In genomic region chr11:53604983-53605382, GRCm38 (mm10) we compare ENCODE assay signal across 34 mouse cellular contexts. TPM values are rescaled to one million over a fixed set of nuclear protein-coding genes. Genes with fewer than 3 reads are reported as not detected.
DNase-seq lines count a peak whose midpoint lies in the region; ATAC-seq and TF ChIP-seq lines count a peak whose summit lies in the region.
"Had no signal": no experiment of that assay in that cellular context is flagged by ENCODE, and none has a peak within 500 bp of the region (broad histone marks: within the 10 kb centered on the region; RNA-seq: fewer than 3 reads in every experiment).

No protein-coding gene starts in this region.

- no peaks in the 10 kb centered on the region for H3K27me3 ChIP-seq in hindbrain, postnatal 0 days (ENCODE audit: insufficient read depth, low read length)
- H3K27me3 ChIP-seq in hindbrain, embryonic 12.5 days = no peaks in the 10 kb centered on the region
- no peaks in the 10 kb centered on the region for H3K27me3 ChIP-seq in liver, embryonic 13.5 days
- H3K27me3 ChIP-seq in liver, embryonic 11.5 days (replicated peaks; ENCODE audit: control insufficient read depth, insufficient read depth, low read length) = no peaks in the 10 kb centered on the region
- H3K27me3 ChIP-seq in MEL (ENCODE audit: control insufficient read depth in 1 of 2, insufficient read depth in 2 of 2, low read length in 2 of 2) = no peaks in the 10 kb centered on the region

- TF ChIP-seq CTCF in hindbrain, postnatal 0 days (IDR thresholded peaks at IDR 0.05; ENCODE audit: low read depth) = peak; percentile 34; the same call in 1 of the 2 replicates
- peak; percentile 39 to 76 (median 57) for TF ChIP-seq CTCF in MEL (IDR thresholded peaks at IDR 0.05 in 2 of 3, conservative IDR thresholded peaks at IDR 0.05 in 1 of 3; ENCODE audit: control insufficient read depth in 1 of 3, insufficient read depth in 1 of 3, low read depth in 2 of 3, low read length in 3 of 3, poor library complexity in 1 of 3, severe bottlenecking in 1 of 3)

- H3K4me1 ChIP-seq in hindbrain, postnatal 0 days (ENCODE audit: insufficient read depth, low read length) = no peaks in the 10 kb centered on the region
- H3K4me1 ChIP-seq in hindbrain, embryonic 12.5 days = peaks cover 11% of the 10 kb centered on the region
- H3K4me1 ChIP-seq in liver, embryonic 13.5 days (replicated peaks) = peaks cover 34% of the 10 kb centered on the region
- peaks cover 24% of the 10 kb centered on the region for H3K4me1 ChIP-seq in liver, embryonic 11.5 days (replicated peaks; ENCODE audit: control insufficient read depth, insufficient read depth, low read length)
- peaks cover 26 to 28% of the 10 kb centered on the region in 2 experiments for H3K4me1 ChIP-seq in MEL (ENCODE audit: control insufficient read depth in 1 of 2, insufficient read depth in 2 of 2, low read length in 2 of 2)

- H3K36me3 ChIP-seq in hindbrain, postnatal 0 days (ENCODE audit: insufficient read depth, low read length) = peaks cover 19% of the 10 kb centered on the region; the same call in 1 of the 2 replicates
- H3K36me3 ChIP-seq in hindbrain, embryonic 12.5 days = peaks cover 16% of the 10 kb centered on the region
- no peaks in the 10 kb centered on the region for H3K36me3 ChIP-seq in liver, embryonic 13.5 days
- H3K36me3 ChIP-seq in liver, embryonic 11.5 days (ENCODE audit: control insufficient read depth, insufficient read depth, low read length) = no peaks in the 10 kb centered on the region
- H3K36me3 ChIP-seq in MEL (ENCODE audit: control insufficient read depth in 1 of 2, insufficient read depth in 2 of 2, low read length in 2 of 2) = peaks cover 0 to 17% of the 10 kb centered on the region in 2 experiments; a peak in 2 of 4 replicates

- DNase-seq in hindbrain, postnatal 0 days (ENCODE audit: low spot score) = no peak
- DNase-seq in liver, embryonic 13.5 days = no peak
- DNase-seq in liver, embryonic 11.5 days (ENCODE audit: low spot score) = no peak
- peak; percentile 41 for DNase-seq in 416B (ENCODE audit: low read depth)
- DNase-seq in MEL (ENCODE audit: low read depth, low spot score) = peak; percentile 65
- DNase-seq in spleen, postnatal 14 days (ENCODE audit: low spot score in 2 of 2) = no peak
- no peak for DNase-seq in kidney, postnatal 4 days
- DNase-seq: adrenal gland, postnatal 14 days; cerebellum, adult 9-11 months; forebrain, postnatal 0 days; gastrocnemius, postnatal 36 days; kidney, adult 9 months; kidney, postnatal 36 days; lung, postnatal 14 days had no signal

- 98% methylated on average over 3 of the region's 3 CpGs for WGBS in hindbrain, postnatal 0 days
- WGBS in hindbrain, embryonic 12.5 days = 91% methylated on average over 3 of the region's 3 CpGs
- WGBS in liver, embryonic 13.5 days (ENCODE audit: insufficient replicate concordance) = 81% methylated on average over 3 of the region's 3 CpGs
- 93% methylated on average over 3 of the region's 3 CpGs for WGBS in liver, embryonic 11.5 days

- H3K4me2 ChIP-seq in hindbrain, postnatal 0 days (ENCODE audit: low read depth, low read length) = no peak overlapping the region
- H3K4me2 ChIP-seq in hindbrain, embryonic 12.5 days (replicated peaks) = no peak overlapping the region
- H3K4me2 ChIP-seq in liver, embryonic 13.5 days = peak overlapping the region; percentile 41; the same call in 1 of the 2 replicates
- H3K4me2 ChIP-seq in liver, embryonic 11.5 days = no peak overlapping the region; the same call in 1 of the 2 replicates
- H3K4me2 ChIP-seq: hindbrain, embryonic 14.5 days had no signal

- H3K9ac ChIP-seq in hindbrain, postnatal 0 days (replicated peaks; ENCODE audit: low read length) = no peak overlapping the region
- no peak overlapping the region for H3K9ac ChIP-seq in hindbrain, embryonic 12.5 days
- no peak overlapping the region for H3K9ac ChIP-seq in liver, embryonic 13.5 days
- H3K9ac ChIP-seq in liver, embryonic 11.5 days (ENCODE audit: low read depth, low read length) = no peak overlapping the region
- peak overlapping the region; percentile 35 for H3K9ac ChIP-seq in MEL (ENCODE audit: control insufficient read depth, low read depth, low read length, poor library complexity, severe bottlenecking)
- H3K9ac ChIP-seq: forebrain, postnatal 0 days; hindbrain, embryonic 14.5 days had no signal

- no peak for TF ChIP-seq POLR2A in MEL (IDR thresholded peaks at IDR 0.05; ENCODE audit: control insufficient read depth in 1 of 2, insufficient read depth in 1 of 2, low read depth in 1 of 2, low read length in 2 of 2, poor library complexity in 1 of 2)

- ATAC-seq in hindbrain, postnatal 0 days = no peak
- no peak for ATAC-seq in hindbrain, embryonic 12.5 days (ENCODE audit: low FRiP score)
- no peak for ATAC-seq in liver, embryonic 13.5 days (ENCODE audit: low read depth)
- no peak for ATAC-seq in liver, embryonic 11.5 days (replicated peaks; ENCODE audit: low FRiP score)
- ATAC-seq: forebrain, postnatal 0 days had no signal

- H3K27ac ChIP-seq in hindbrain, postnatal 0 days = no peak overlapping the region
- no peak overlapping the region for H3K27ac ChIP-seq in hindbrain, embryonic 12.5 days
- no peak overlapping the region; the same call in 1 of the 2 replicates for H3K27ac ChIP-seq in liver, embryonic 13.5 days
- H3K27ac ChIP-seq in liver, embryonic 11.5 days (ENCODE audit: low read depth, low read length) = no peak overlapping the region
- H3K27ac ChIP-seq in MEL (ENCODE audit: control insufficient read depth, low read depth, low read length) = peak overlapping the region; percentile 75
- H3K27ac ChIP-seq: forebrain, embryonic 10.5 days; hindbrain, embryonic 14.5 days; limb, embryonic 10.5 days had no signal

- peak; percentile 75 for TF ChIP-seq RAD21 in MEL (IDR thresholded peaks at IDR 0.05; ENCODE audit: low read depth, low read length)

- H3K9me3 ChIP-seq in hindbrain, postnatal 0 days (ENCODE audit: low read length) = no peaks in the 10 kb centered on the region
- H3K9me3 ChIP-seq in hindbrain, embryonic 12.5 days (replicated peaks) = no peaks in the 10 kb centered on the region
- H3K9me3 ChIP-seq in liver, embryonic 13.5 days (replicated peaks) = no peaks in the 10 kb centered on the region
- no peaks in the 10 kb centered on the region for H3K9me3 ChIP-seq in liver, embryonic 11.5 days (ENCODE audit: control insufficient read depth, low read length)
- no peaks in the 10 kb centered on the region for H3K9me3 ChIP-seq in MEL (replicated peaks; ENCODE audit: insufficient read depth, low read length)
- H3K9me3 ChIP-seq: forebrain, embryonic 10.5 days; limb, embryonic 10.5 days had no signal

- no peaks in the 10 kb centered on the region for H3K79me2 ChIP-seq in MEL (ENCODE audit: control insufficient read depth, insufficient read depth, low read length, poor library complexity)

- TF ChIP-seq EP300 in MEL (IDR thresholded peaks at IDR 0.05; ENCODE audit: low read depth in 1 of 2, low read length in 2 of 2) = no peak

- H3K4me3 ChIP-seq in hindbrain, postnatal 0 days (ENCODE audit: low read length) = no peak overlapping the region
- H3K4me3 ChIP-seq in hindbrain, embryonic 12.5 days = no peak overlapping the region
- no peak overlapping the region for H3K4me3 ChIP-seq in liver, embryonic 13.5 days (replicated peaks)
- H3K4me3 ChIP-seq in liver, embryonic 11.5 days (ENCODE audit: low read depth, low read length) = no peak overlapping the region
- no peak overlapping the region for H3K4me3 ChIP-seq in MEL (ENCODE audit: control insufficient read depth in 1 of 2, insufficient read depth in 1 of 2, low read depth in 2 of 2, low read length in 2 of 2)
- H3K4me3 ChIP-seq: limb, embryonic 10.5 days had no signal

TF ChIP-seq in MEL, 35 proteins besides CTCF, POLR2A, EP300 and RAD21 (continues in another document):
- TF ChIP-seq MAX (IDR thresholded peaks at IDR 0.05; ENCODE audit: low read length) (no peak), ZC3H11A (IDR thresholded peaks at IDR 0.05; ENCODE audit: low read depth, low read length) (peak; percentile 65), GATA1 (IDR thresholded peaks at IDR 0.05; ENCODE audit: low read depth, low read length) (no peak), RCOR1 (IDR thresholded peaks at IDR 0.05; ENCODE audit: low read depth, low read length) (no peak), CHD1 (IDR thresholded peaks at IDR 0.05; ENCODE audit: low read depth, low read length) (no peak), TCF12 (IDR thresholded peaks at IDR 0.05; ENCODE audit: low read depth, low read length) (no peak), ELF1 (IDR thresholded peaks at IDR 0.05; ENCODE audit: low read depth, low read length) (no peak)

RNA-seq across cellular contexts. Expression of gene Il4, which starts 13.5 kb away (rescaled TPM):
- not detected in 2 replicates for total RNA-seq in hindbrain, postnatal 0 days (2014; rRNA removed)
- polyA plus RNA-seq in hindbrain, postnatal 0 days (2015; fragmentation: Nextera tagmentation; extraction: Ambion mirVana) = 3.8 and 3.9 TPM in 2 replicates
- polyA plus RNA-seq in hindbrain, embryonic 12.5 days (2016; fragmentation: Nextera tagmentation; extraction: Ambion mirVana) = 1.8 and 2.3 TPM in 2 replicates
- 0.60 and 0.82 TPM in 2 replicates for polyA plus RNA-seq in liver, embryonic 13.5 days (2015; fragmentation: Nextera tagmentation; extraction: Ambion mirVana)
- polyA plus RNA-seq in liver, embryonic 11.5 days (2014; fragmentation: Nextera tagmentation; extraction: Ambion mirVana) = 1.9 and 3.2 TPM in 2 replicates
- 9.4 and 10.4 TPM in 2 replicates for total RNA-seq in MEL (2012; rRNA removed)
- 1 to 10 TPM in 1 of 2 experiments, not detected in 1; 4.3 TPM for polyA plus RNA-seq in MEL (2012; ENCODE audit: insufficient read depth in 1 of 2, insufficient read length in 2 of 2, low read depth in 1 of 2, low replicate concordance in 2 of 2, missing spikeins in 1 of 2)
- total RNA-seq: adrenal gland, postnatal 14 days; forebrain, postnatal 0 days; gastrocnemius, postnatal 36 days; heart, adult 8-10 months; heart, postnatal 25 days; layer of hippocampus, postnatal 10 days; liver, adult 2 months; megakaryocyte progenitor cell, adult 5-6 weeks had no signal
- polyA plus RNA-seq: brain, embryonic 14.5 days; C2C12; small intestine, adult 2 months had no signal

RNA-seq across cellular contexts. Expression of gene Il13, which starts 29.5 kb away (rescaled TPM):
- total RNA-seq in hindbrain, postnatal 0 days (2014; rRNA removed) = not detected in 2 replicates
- polyA plus RNA-seq in hindbrain, postnatal 0 days (2015; fragmentation: Nextera tagmentation; extraction: Ambion mirVana) = not detected in 2 replicates
- polyA plus RNA-seq in hindbrain, embryonic 12.5 days (2016; fragmentation: Nextera tagmentation; extraction: Ambion mirVana) = not detected in 2 replicates
- not detected in 2 replicates for polyA plus RNA-seq in liver, embryonic 13.5 days (2015; fragmentation: Nextera tagmentation; extraction: Ambion mirVana)
- not detected in 2 replicates for polyA plus RNA-seq in liver, embryonic 11.5 days (2014; fragmentation: Nextera tagmentation; extraction: Ambion mirVana)
- total RNA-seq in MEL (2012; rRNA removed) = not detected in 2 replicates
- not detected for polyA plus RNA-seq in MEL (2012; ENCODE audit: insufficient read depth in 1 of 2, insufficient read length in 2 of 2, low read depth in 1 of 2, low replicate concordance in 2 of 2, missing spikeins in 1 of 2)
- total RNA-seq: adrenal gland, postnatal 14 days; common myeloid progenitor, adult 5-6 weeks; forebrain, postnatal 0 days; gastrocnemius, postnatal 36 days; heart, adult 8-10 months; heart, postnatal 25 days; layer of hippocampus, postnatal 10 days; left cerebral cortex, adult 8-10 months; liver, adult 2 months; megakaryocyte progenitor cell, adult 5-6 weeks; neutrophil, adult 5-6 weeks had no signal
- polyA plus RNA-seq: brain, embryonic 14.5 days; C2C12; embryonic facial prominence, embryonic 11.5 days; forebrain, embryonic 10.5 days; forebrain, postnatal 0 days; heart, embryonic 14.5 days; hindbrain, embryonic 14.5 days; intestine, embryonic 14.5 days; limb, embryonic 10.5 days; liver, adult 2 months; midbrain, embryonic 11.5 days; urinary bladder, adult 2 months had no signal

RNA-seq across cellular contexts. Expression of gene Kif3a, which starts 37.8 kb away (rescaled TPM):
- total RNA-seq in hindbrain, postnatal 0 days (2014; rRNA removed) = 73.7 and 82.9 TPM in 2 replicates
- 332 and 344 TPM in 2 replicates for polyA plus RNA-seq in hindbrain, postnatal 0 days (2015; fragmentation: Nextera tagmentation; extraction: Ambion mirVana)
- polyA plus RNA-seq in hindbrain, embryonic 12.5 days (2016; fragmentation: Nextera tagmentation; extraction: Ambion mirVana) = 155 and 160 TPM in 2 replicates
- 13.3 and 13.8 TPM in 2 replicates for polyA plus RNA-seq in liver, embryonic 13.5 days (2015; fragmentation: Nextera tagmentation; extraction: Ambion mirVana)
- polyA plus RNA-seq in liver, embryonic 11.5 days (2014; fragmentation: Nextera tagmentation; extraction: Ambion mirVana) = 22.3 and 27.4 TPM in 2 replicates
- total RNA-seq in MEL (2012; rRNA removed) = 13.6 and 14.2 TPM in 2 replicates
- 10 to 100 TPM; 17.1 to 88.3 TPM for polyA plus RNA-seq in MEL (2012; ENCODE audit: insufficient read depth in 1 of 2, insufficient read length in 2 of 2, low read depth in 1 of 2, low replicate concordance in 2 of 2, missing spikeins in 1 of 2)

Comparison
In these comparisons a context has a peak if more than half of its experiments do, and no peak if none do; other contexts are left out.
1. DNase-seq: peak in 416B (single experiment) and MEL (single experiment); none in hindbrain, postnatal 0 days (single experiment), liver, embryonic 13.5 days (single experiment), liver, embryonic 11.5 days (single experiment), spleen, postnatal 14 days (0 of 2) and kidney, postnatal 4 days (0 of 2).